Mouse (Mus musculus): ENCODE measurements at regions not wholly inside any gene's neighbourhood (a gene's known extent, or its start where the extent isn't known, plus 50 kb on each side); places are given as distances from the start of the nearest gene placed in this dataset.

DNA sequence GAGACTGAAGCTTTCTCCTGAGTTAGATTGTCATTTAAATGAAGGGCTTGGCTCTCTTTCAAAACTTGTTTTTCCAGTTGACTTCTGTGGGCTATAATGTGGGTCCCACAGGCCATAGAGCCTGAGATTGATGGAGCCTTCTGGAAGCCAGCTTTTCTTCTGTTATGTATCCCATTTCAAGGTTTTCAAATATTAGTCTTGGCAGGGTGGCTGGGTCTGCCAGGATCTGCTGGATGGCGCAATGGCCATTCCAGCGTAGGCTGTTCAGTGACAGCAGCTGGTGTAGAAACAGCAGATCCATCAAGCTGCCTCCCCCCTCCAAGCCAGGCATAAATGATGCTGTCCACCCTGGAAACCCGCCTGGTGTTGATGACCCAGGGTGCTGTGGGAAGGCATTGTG lies 264.4 kb upstream of the Adcy2 start:
- ATAC-seq = no peak
- Histone ChIP-seq H3K27ac (ENCODE audit: low read depth, low read length) (no peak overlapping the region), H3K4me3 (ENCODE audit: low read depth, low read length) (no peak overlapping the region), H3K9ac (ENCODE audit: low read depth, low read length) (no peak overlapping the region), H3K4me2 (replicated peaks; ENCODE audit: low read depth) (no peak overlapping the region), H3K4me1 (replicated peaks; ENCODE audit: control insufficient read depth, insufficient read depth, low read length) (no peaks in the 10 kb centered on the region), H3K36me3 (ENCODE audit: control insufficient read depth, insufficient read depth) (no peaks in the 10 kb centered on the region), H3K9me3 (ENCODE audit: control insufficient read depth) (no peaks in the 10 kb centered on the region), H3K27me3 (replicated peaks; ENCODE audit: control insufficient read depth, insufficient read depth, low read length) (no peaks in the 10 kb centered on the region)
- WGBS = 74% methylated on average over 3 of the region's 3 CpGs
- no peak for TF ChIP-seq CTCF (IDR thresholded peaks at IDR 0.05; ENCODE audit: low read depth)

DNA sequence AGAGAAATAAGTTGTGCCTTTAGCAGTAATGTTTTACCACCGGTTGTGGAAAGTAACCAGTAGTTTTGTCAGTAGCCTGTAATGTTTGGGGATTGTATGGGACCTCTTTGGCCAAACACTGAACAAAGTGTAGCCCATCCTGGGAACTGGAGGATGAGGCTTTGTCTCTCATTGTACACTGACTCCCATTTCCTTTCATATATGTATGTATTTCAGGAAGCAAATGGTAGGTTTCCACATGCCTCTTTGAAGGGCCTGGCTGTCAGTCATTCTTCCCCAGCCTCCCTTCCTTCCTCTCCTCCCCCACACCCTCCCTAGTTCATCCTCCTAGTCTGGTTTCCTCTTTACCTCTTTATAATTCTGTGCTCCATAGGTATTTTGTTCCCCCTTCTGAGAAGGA lies 266.7 kb upstream of the Adcy2 start:
- TF ChIP-seq CTCF (IDR thresholded peaks at IDR 0.05; ENCODE audit: low read depth) = no peak
- Histone ChIP-seq H3K27me3 (replicated peaks; ENCODE audit: control insufficient read depth, insufficient read depth, low read length) (no peaks in the 10 kb centered on the region), H3K4me3 (ENCODE audit: low read depth, low read length) (no peak overlapping the region), H3K36me3 (ENCODE audit: control insufficient read depth, insufficient read depth) (no peaks in the 10 kb centered on the region), H3K4me1 (replicated peaks; ENCODE audit: control insufficient read depth, insufficient read depth, low read length) (no peaks in the 10 kb centered on the region), H3K9me3 (ENCODE audit: control insufficient read depth) (no peaks in the 10 kb centered on the region), H3K4me2 (replicated peaks; ENCODE audit: low read depth) (no peak overlapping the region), H3K9ac (ENCODE audit: low read depth, low read length) (no peak overlapping the region), H3K27ac (ENCODE audit: low read depth, low read length) (no peak overlapping the region)
- ATAC-seq = no peak
- WGBS = 73% methylated on average over 1 of the region's 1 CpGs

DNA sequence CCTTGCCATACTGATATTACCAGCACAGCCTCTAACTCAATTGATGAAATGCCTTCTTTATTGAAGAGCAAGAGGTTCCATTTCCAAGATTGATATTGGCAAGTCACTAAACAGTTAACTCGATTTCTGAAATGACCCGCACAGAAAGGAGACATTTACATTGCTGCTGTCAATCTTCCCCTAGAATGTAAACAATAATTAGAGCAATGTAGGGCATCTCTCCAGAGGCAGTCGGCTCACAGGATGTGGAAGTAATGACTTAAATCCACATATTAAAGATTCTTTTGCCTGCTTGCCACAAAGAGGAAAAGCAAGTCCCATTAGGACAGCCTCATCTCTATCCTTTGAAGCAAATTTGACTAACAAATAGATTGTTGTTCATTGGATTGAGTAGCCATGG lies 261.0 kb upstream of the Nsun2 start:
- H3K4me1 ChIP-seq (replicated peaks; ENCODE audit: control insufficient read depth, insufficient read depth, low read length) = no peaks in the 10 kb centered on the region
- H3K9ac ChIP-seq (ENCODE audit: low read depth, low read length) = no peak overlapping the region
- H3K27me3 ChIP-seq (replicated peaks; ENCODE audit: control insufficient read depth, insufficient read depth, low read length) = no peaks in the 10 kb centered on the region
- no peak for TF ChIP-seq CTCF (IDR thresholded peaks at IDR 0.05; ENCODE audit: low read depth)
- H3K4me3 ChIP-seq (ENCODE audit: low read depth, low read length) = no peak overlapping the region
- WGBS = 17% methylated on average over 3 of the region's 3 CpGs
- no peak for ATAC-seq
- H3K9me3 ChIP-seq (ENCODE audit: control insufficient read depth) = no peaks in the 10 kb centered on the region
- H3K4me2 ChIP-seq (replicated peaks; ENCODE audit: low read depth) = no peak overlapping the region
- no peak overlapping the region for H3K27ac ChIP-seq (ENCODE audit: low read depth, low read length)
- H3K36me3 ChIP-seq (ENCODE audit: control insufficient read depth, insufficient read depth) = no peaks in the 10 kb centered on the region

DNA sequence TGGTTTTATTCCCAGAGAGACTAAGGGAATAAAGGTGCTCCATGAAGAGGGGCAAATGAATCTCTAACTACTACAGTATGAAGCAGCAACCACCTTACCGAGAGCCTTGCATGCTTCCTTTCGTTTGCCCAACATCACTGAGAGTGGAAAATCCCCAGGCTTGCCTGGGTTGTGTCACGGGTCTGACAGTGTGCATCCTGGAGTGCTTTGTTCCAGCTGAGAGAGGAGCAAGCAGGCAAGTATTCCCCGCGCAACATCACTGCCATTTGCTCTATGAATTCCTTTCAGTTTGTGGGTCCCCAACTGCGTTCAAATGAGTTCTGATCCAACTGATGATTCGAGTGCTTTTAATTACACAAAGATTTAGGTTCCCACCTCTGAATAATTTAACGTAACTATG lies 253.9 kb upstream of the Nsun2 start:
- no peak overlapping the region for H3K4me3 ChIP-seq (ENCODE audit: low read depth, low read length)
- ATAC-seq = no peak
- H3K27ac ChIP-seq (ENCODE audit: low read depth, low read length) = no peak overlapping the region
- H3K9me3 ChIP-seq (ENCODE audit: control insufficient read depth) = no peaks in the 10 kb centered on the region
- H3K4me2 ChIP-seq (replicated peaks; ENCODE audit: low read depth) = no peak overlapping the region
- H3K27me3 ChIP-seq (replicated peaks; ENCODE audit: control insufficient read depth, insufficient read depth, low read length) = no peaks in the 10 kb centered on the region
- no peaks in the 10 kb centered on the region for H3K4me1 ChIP-seq (replicated peaks; ENCODE audit: control insufficient read depth, insufficient read depth, low read length)
- no peak overlapping the region for H3K9ac ChIP-seq (ENCODE audit: low read depth, low read length)
- WGBS = 62% methylated on average over 8 of the region's 8 CpGs
- no peak for TF ChIP-seq CTCF (IDR thresholded peaks at IDR 0.05; ENCODE audit: low read depth)
- H3K36me3 ChIP-seq (ENCODE audit: control insufficient read depth, insufficient read depth) = no peaks in the 10 kb centered on the region

GRCm38 (mm10) chr13:69294483-69294882 lies 239.1 kb upstream of the Nsun2 start:
- Histone ChIP-seq H3K4me1 (replicated peaks; ENCODE audit: control insufficient read depth, insufficient read depth, low read length) (no peaks in the 10 kb centered on the region), H3K9me3 (ENCODE audit: control insufficient read depth) (no peaks in the 10 kb centered on the region), H3K27ac (ENCODE audit: low read depth, low read length) (no peak overlapping the region), H3K36me3 (ENCODE audit: control insufficient read depth, insufficient read depth) (no peaks in the 10 kb centered on the region), H3K4me3 (ENCODE audit: low read depth, low read length) (no peak overlapping the region), H3K27me3 (replicated peaks; ENCODE audit: control insufficient read depth, insufficient read depth, low read length) (no peaks in the 10 kb centered on the region), H3K4me2 (replicated peaks; ENCODE audit: low read depth) (no peak overlapping the region), H3K9ac (ENCODE audit: low read depth, low read length) (no peak overlapping the region)
- 80% methylated on average over 1 of the region's 1 CpGs for WGBS
- no peak for ATAC-seq
- no peak for TF ChIP-seq CTCF (IDR thresholded peaks at IDR 0.05; ENCODE audit: low read depth)

DNA sequence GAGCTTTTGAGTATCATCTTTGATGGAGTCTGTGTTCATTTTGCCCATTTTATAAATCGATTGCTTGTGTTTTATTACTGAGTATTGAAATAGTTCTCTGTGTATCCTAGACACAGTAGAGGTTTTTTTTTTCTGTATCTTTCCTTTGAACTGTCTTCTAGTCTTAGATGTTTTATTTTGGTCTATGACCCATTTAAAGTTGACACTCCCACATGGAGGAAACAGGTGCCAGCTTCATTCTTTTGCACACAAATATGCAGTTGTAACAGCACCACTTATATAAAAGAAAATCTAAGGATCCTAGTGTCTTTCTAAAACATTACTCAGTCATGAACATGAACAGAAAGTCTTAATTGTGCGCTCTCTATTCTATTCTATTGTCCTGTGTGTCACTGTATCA lies 230.2 kb upstream of the Nsun2 start:
- no peak overlapping the region for H3K4me3 ChIP-seq (ENCODE audit: low read depth, low read length)
- H3K4me1 ChIP-seq (replicated peaks; ENCODE audit: control insufficient read depth, insufficient read depth, low read length) = no peaks in the 10 kb centered on the region
- H3K27me3 ChIP-seq (replicated peaks; ENCODE audit: control insufficient read depth, insufficient read depth, low read length) = no peaks in the 10 kb centered on the region
- ATAC-seq = no peak
- no peaks in the 10 kb centered on the region for H3K36me3 ChIP-seq (ENCODE audit: control insufficient read depth, insufficient read depth)
- no peak overlapping the region for H3K9ac ChIP-seq (ENCODE audit: low read depth, low read length)
- no peak overlapping the region for H3K4me2 ChIP-seq (replicated peaks; ENCODE audit: low read depth)
- 82% methylated on average over 2 of the region's 2 CpGs for WGBS
- H3K9me3 ChIP-seq (ENCODE audit: control insufficient read depth) = no peaks in the 10 kb centered on the region
- no peak overlapping the region for H3K27ac ChIP-seq (ENCODE audit: low read depth, low read length)
- TF ChIP-seq CTCF (IDR thresholded peaks at IDR 0.05; ENCODE audit: low read depth) = no peak

DNA sequence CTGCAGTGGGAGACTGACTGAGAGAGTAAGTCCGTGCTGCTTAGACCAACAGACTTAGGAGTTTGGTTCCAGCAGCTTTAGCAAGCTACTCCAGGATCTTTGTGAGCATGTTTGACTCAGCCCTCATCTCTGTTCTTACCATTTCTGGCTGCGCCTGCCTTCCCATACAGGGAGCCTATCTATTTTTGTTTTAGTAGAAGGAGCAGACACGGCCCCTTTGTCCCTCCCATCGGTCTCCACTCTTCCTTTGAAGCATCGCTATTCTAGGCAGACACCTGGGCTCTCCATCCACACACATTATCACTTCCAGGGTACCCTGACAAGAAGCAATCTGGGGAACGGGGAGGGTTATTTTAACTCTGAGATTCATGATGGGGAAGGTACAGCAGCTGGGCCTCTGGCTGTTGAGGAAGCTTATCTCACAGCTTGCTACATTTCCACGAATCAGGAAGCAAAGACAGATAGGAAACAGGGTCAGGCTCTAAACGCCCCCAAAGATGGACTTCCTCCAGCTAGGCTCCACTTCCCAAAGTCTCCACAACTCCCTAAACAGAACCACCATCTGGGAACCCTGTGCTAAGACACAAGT lies 203.0 kb upstream of the Nsun2 start:
- H3K9ac ChIP-seq (ENCODE audit: low read depth, low read length) = no peak overlapping the region
- H3K27me3 ChIP-seq (replicated peaks; ENCODE audit: control insufficient read depth, insufficient read depth, low read length) = no peaks in the 10 kb centered on the region
- H3K4me1 ChIP-seq (replicated peaks; ENCODE audit: control insufficient read depth, insufficient read depth, low read length) = no peaks in the 10 kb centered on the region
- H3K4me2 ChIP-seq (replicated peaks; ENCODE audit: low read depth) = no peak overlapping the region
- no peaks in the 10 kb centered on the region for H3K9me3 ChIP-seq (ENCODE audit: control insufficient read depth)
- WGBS = 71% methylated on average over 8 of the region's 8 CpGs
- no peak overlapping the region for H3K4me3 ChIP-seq (ENCODE audit: low read depth, low read length)
- no peaks in the 10 kb centered on the region for H3K36me3 ChIP-seq (ENCODE audit: control insufficient read depth, insufficient read depth)
- no peak overlapping the region for H3K27ac ChIP-seq (ENCODE audit: low read depth, low read length)
- ATAC-seq = no peak
- no peak for TF ChIP-seq CTCF (IDR thresholded peaks at IDR 0.05; ENCODE audit: low read depth)

Measured in intestine, postnatal 0 days (tissue).